Mouse (Mus musculus) erythroblast, embryonic 14.5 days (primary cell): ENCODE measurements around the gene Farp1.

Source experiments
- GATA1 ChIP-seq: IDR thresholded peaks from 2 replicates; pipeline ENCODE4 v1.6.1; 2012; ENCODE audit warnings: low read length, inconsistent platforms, mixed read lengths
- TAL1 ChIP-seq: IDR thresholded peaks from 3 replicates; pipeline ENCODE4 v1.6.1; 2012; ENCODE audit warnings: low read length, inconsistent platforms, mixed read lengths

DNA sequence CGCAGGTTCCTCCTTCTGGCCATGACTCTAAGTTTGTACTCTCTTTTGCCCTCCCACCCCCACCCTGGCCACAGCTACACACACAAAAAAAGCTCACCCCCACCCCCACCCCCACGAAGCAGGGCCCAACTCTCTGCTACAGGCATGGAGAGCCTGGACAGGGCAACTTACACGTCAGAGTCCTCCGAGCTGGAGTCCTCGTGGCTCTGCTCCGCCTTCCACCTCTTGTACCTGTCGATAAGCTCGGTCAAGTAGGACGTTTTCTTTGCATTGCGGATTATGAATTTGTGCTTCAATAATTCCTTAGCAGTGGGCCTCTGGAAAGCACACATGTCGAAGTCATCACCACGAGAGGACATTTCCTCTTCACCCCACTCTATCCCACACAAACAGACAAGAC, 259.5 kb downstream of the Farp1 start:
- no peak for TF ChIP-seq GATA1
- no peak for TF ChIP-seq TAL1
